In the genomic region with DNA sequence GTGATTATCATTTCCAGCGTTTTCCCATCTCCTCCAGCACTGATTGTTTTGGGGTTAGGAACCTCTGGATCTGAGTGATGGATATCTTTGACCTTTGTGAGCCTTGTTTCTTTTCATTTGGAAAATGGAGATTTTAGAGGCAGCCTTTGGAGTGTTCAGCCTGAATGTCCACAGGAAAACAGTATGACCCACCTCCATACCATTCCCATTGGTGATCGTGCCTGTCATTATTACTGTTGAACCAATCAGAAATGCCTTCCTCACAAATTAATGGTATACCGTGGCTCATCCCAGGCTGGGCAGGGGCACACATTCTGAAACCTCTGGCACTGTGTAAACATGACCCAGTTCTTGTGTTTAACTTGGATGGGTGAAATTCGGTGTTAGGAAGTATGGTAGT, we compare ENCODE assay signal across 29 mouse cellular contexts. TPM values are rescaled to one million over a fixed set of nuclear protein-coding genes. Genes with fewer than 3 reads are reported as not detected.
"Had no signal": no experiment of that assay in that cellular context is flagged by ENCODE, and none has a peak within 500 bp of the region (broad histone marks: within the 10 kb centered on the region; RNA-seq: fewer than 3 reads in every experiment).

No protein-coding gene starts in this region.

- ATAC-seq: hindbrain, postnatal 0 days; intestine, embryonic 16.5 days had no signal

- H3K36me3 ChIP-seq: heart, embryonic 13.5 days; heart, embryonic 15.5 days; hindbrain, embryonic 13.5 days; hindbrain, embryonic 15.5 days; kidney, embryonic 15.5 days; limb, embryonic 13.5 days; limb, embryonic 15.5 days had no signal

- H3K9ac ChIP-seq: heart, embryonic 13.5 days; heart, embryonic 15.5 days; hindbrain, embryonic 13.5 days; hindbrain, embryonic 15.5 days; kidney, embryonic 15.5 days; limb, embryonic 13.5 days; limb, embryonic 15.5 days; liver, embryonic 14.5 days had no signal

- H3K27me3 ChIP-seq: hindbrain, embryonic 13.5 days; hindbrain, embryonic 15.5 days; limb, embryonic 15.5 days had no signal

- DNase-seq: gastrocnemius, postnatal 14 days; gastrocnemius, postnatal 36 days; heart, adult 18-20 months; heart, postnatal 14 days; heart, postnatal 36 days; kidney, adult 11 months; kidney, adult 2 months; kidney, adult 9 months; kidney, postnatal 14 days; kidney, postnatal 36 days; layer of hippocampus, adult 9-11 months; left cerebral cortex, postnatal 4 days had no signal

- H3K27ac ChIP-seq: heart, embryonic 13.5 days; heart, embryonic 15.5 days; hindbrain, embryonic 13.5 days; hindbrain, embryonic 15.5 days; hindbrain, postnatal 0 days; kidney, embryonic 15.5 days; kidney, postnatal 0 days; left cerebral cortex, adult 2 months; limb, embryonic 13.5 days; limb, embryonic 15.5 days; liver, embryonic 14.5 days had no signal

- H3K4me3 ChIP-seq: heart, embryonic 13.5 days; heart, embryonic 15.5 days; hindbrain, embryonic 13.5 days; hindbrain, embryonic 15.5 days; kidney, embryonic 15.5 days; left cerebral cortex, adult 2 months; limb, embryonic 13.5 days; limb, embryonic 15.5 days had no signal

- H3K9me3 ChIP-seq: heart, embryonic 13.5 days; heart, embryonic 15.5 days; hindbrain, embryonic 15.5 days; kidney, embryonic 15.5 days; limb, embryonic 13.5 days; limb, embryonic 15.5 days had no signal

- H3K4me2 ChIP-seq: heart, embryonic 13.5 days; heart, embryonic 15.5 days; hindbrain, embryonic 13.5 days; hindbrain, embryonic 15.5 days; kidney, embryonic 15.5 days; limb, embryonic 13.5 days; limb, embryonic 15.5 days; liver, embryonic 11.5 days had no signal

RNA-seq across cellular contexts. Expression of a gene that starts 6.0 kb away (rescaled TPM):
- total RNA-seq: gastrocnemius, adult 18-20 months; gastrocnemius, postnatal 36 days; heart, adult 18-20 months; heart, adult 8-10 months; heart, postnatal 36 days; hematopoietic stem cell, adult 5-6 weeks had no signal
- polyA plus RNA-seq: heart, embryonic 13.5 days; heart, postnatal 0 days; kidney, adult 2 months had no signal
